Mouse (Mus musculus): Measurements from ENCODE around the gene 1700001C02Rik. TPM values are rescaled to one million over a fixed set of nuclear protein-coding genes. Genes with fewer than 3 reads are reported as not detected.
A peak's percentile ranks its signal among the peaks of the same experiment; 100 is the strongest.

1700001C02Rik gene
- total and polyA plus RNA-seq, 3 experiments = 2.6 TPM; not detected in 2

- intact Hi-C loops (cut with DNase I) = no loop called here
- WGBS = 40% methylated on average over 12 of the region's 12 CpGs
- Histone ChIP-seq H3K79me2 (replicated peaks; ENCODE audit: control insufficient read depth, insufficient read depth, low read length) (no peaks in the 10 kb centered on the region), H3K27me3 (ENCODE audit: control insufficient read depth, insufficient read depth, low read length) (no peaks in the 10 kb centered on the region), H3K9ac (ENCODE audit: low read depth, low read length) (no peak overlapping the region), H3K4me3 (no peak overlapping the region), H3K4me1 (ENCODE audit: control insufficient read depth, insufficient read depth, low read length) (no peaks in the 10 kb centered on the region), H3K36me3 (ENCODE audit: control insufficient read depth, insufficient read depth, low read length) (no peaks in the 10 kb centered on the region), H3K27ac (no peak overlapping the region)
- no peak for TF ChIP-seq CTCF (IDR thresholded peaks at IDR 0.05)
- TF ChIP-seq POLR2A (IDR thresholded peaks at IDR 0.05; ENCODE audit: insufficient read depth, low read depth, low read length) = no peak
- no peak for TF ChIP-seq EP300 (IDR thresholded peaks at IDR 0.05; ENCODE audit: insufficient read depth, low read depth, low read length)
- DNase-seq = peak in 1 of 2 experiments; percentile 27
Observed at GRCm38 (mm10) chr5:30525920-30526836, 60.3 kb downstream of the 1700001C02Rik start.

- no peak overlapping the region for H3K9ac ChIP-seq (ENCODE audit: low read depth, low read length)
- TF ChIP-seq EP300 (IDR thresholded peaks at IDR 0.05; ENCODE audit: insufficient read depth, low read depth, low read length) = no peak
- no peak for TF ChIP-seq CTCF (IDR thresholded peaks at IDR 0.05)
- TF ChIP-seq POLR2A (IDR thresholded peaks at IDR 0.05; ENCODE audit: insufficient read depth, low read depth, low read length) = no peak
Observed at GRCm38 (mm10) chr5:30527129-30527528, 61.3 kb downstream of the 1700001C02Rik start.

DNA sequence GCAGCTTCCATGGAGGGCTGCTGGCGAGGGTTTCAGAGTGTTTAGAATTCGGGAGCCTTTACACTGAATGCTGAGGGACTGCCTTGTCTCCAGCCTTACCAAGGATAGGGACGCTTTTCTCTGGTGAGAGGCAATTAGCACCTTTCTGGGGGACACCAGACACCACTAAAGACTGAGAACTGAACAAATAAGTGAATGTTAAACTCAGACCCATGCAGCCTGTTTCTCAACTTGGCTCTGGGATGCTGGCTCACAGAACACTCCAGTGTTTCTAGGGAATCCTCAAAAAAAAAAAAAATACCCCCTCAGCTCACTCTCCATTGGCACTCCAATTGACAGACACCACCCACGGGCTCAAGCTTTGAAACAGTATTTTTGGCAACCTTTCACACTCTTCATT, 63.1 kb downstream of the 1700001C02Rik start:
- Histone ChIP-seq H3K36me3 (ENCODE audit: control insufficient read depth, insufficient read depth, low read length) (no peaks in the 10 kb centered on the region), H3K4me1 (ENCODE audit: control insufficient read depth, insufficient read depth, low read length) (no peaks in the 10 kb centered on the region), H3K79me2 (replicated peaks; ENCODE audit: control insufficient read depth, insufficient read depth, low read length) (no peaks in the 10 kb centered on the region), H3K27me3 (ENCODE audit: control insufficient read depth, insufficient read depth, low read length) (no peaks in the 10 kb centered on the region), H3K4me3 (no peak overlapping the region), H3K27ac (no peak overlapping the region), H3K9ac (ENCODE audit: low read depth, low read length) (no peak overlapping the region)
- intact Hi-C loops (cut with DNase I) = no loop called here
- 57% methylated on average over 4 of the region's 4 CpGs for WGBS
- no peak for DNase-seq
- TF ChIP-seq POLR2A (IDR thresholded peaks at IDR 0.05; ENCODE audit: insufficient read depth, low read depth, low read length) (no peak), EP300 (IDR thresholded peaks at IDR 0.05; ENCODE audit: insufficient read depth, low read depth, low read length) (no peak), CTCF (IDR thresholded peaks at IDR 0.05) (no peak)

More at GRCm38 (mm10) chr5:30527129-30527528, 61.3 kb downstream of the 1700001C02Rik start:
- H3K27ac ChIP-seq = no peak overlapping the region
- DNase-seq = no peak
- WGBS = 79% methylated on average over 5 of the region's 5 CpGs
- H3K79me2 ChIP-seq (replicated peaks; ENCODE audit: control insufficient read depth, insufficient read depth, low read length) = no peaks in the 10 kb centered on the region
- intact Hi-C loops (cut with DNase I) = no loop called here
- no peaks in the 10 kb centered on the region for H3K27me3 ChIP-seq (ENCODE audit: control insufficient read depth, insufficient read depth, low read length)
- H3K4me3 ChIP-seq = no peak overlapping the region
- H3K4me1 ChIP-seq (ENCODE audit: control insufficient read depth, insufficient read depth, low read length) = no peaks in the 10 kb centered on the region
- H3K36me3 ChIP-seq (ENCODE audit: control insufficient read depth, insufficient read depth, low read length) = no peaks in the 10 kb centered on the region

Other genes starting within 250 kb of the 1700001C02Rik start
- 10 to 100 TPM; 13.9 to 16.1 TPM for gene Selenoi, start 233.5 kb upstream of the 1700001C02Rik start, total RNA-seq (2021)
- gene Selenoi, start 233.5 kb upstream of the 1700001C02Rik start, polyA plus RNA-seq (2012; rRNA removed) = 17.9 and 31.4 TPM in 2 replicates
- not detected for gene Drc1, start 184.7 kb upstream of the 1700001C02Rik start, total RNA-seq (2021)
- gene Drc1, start 184.7 kb upstream of the 1700001C02Rik start, polyA plus RNA-seq (2012; rRNA removed) = 0.12 and 0.18 TPM in 2 replicates
- gene Otof, start 4.1 kb upstream of the 1700001C02Rik start, total RNA-seq (2021) = not detected
- 0.06 TPM in 2 replicates for gene Otof, start 4.1 kb upstream of the 1700001C02Rik start, polyA plus RNA-seq (2012; rRNA removed)
- gene Cib4, start 79.8 kb downstream of the 1700001C02Rik start, total RNA-seq (2021) = not detected
- 0.56 TPM in 1 of 2 replicates, not detected in the other for gene Cib4, start 79.8 kb downstream of the 1700001C02Rik start, polyA plus RNA-seq (2012; rRNA removed)
- 100 to 1,000 TPM; 259 to 300 TPM for gene Kcnk3, start 122.1 kb downstream of the 1700001C02Rik start, total RNA-seq (2021)
- gene Kcnk3, start 122.1 kb downstream of the 1700001C02Rik start, polyA plus RNA-seq (2012; rRNA removed) = 382 and 432 TPM in 2 replicates
- gene Slc35f6, start 181.9 kb downstream of the 1700001C02Rik start, total RNA-seq (2021) = 10 to 100 TPM; 47.2 to 49.9 TPM
- gene Slc35f6, start 181.9 kb downstream of the 1700001C02Rik start, polyA plus RNA-seq (2012; rRNA removed) = 119 and 154 TPM in 2 replicates
- 10 to 100 TPM; 43.9 to 51.0 TPM for gene Cenpa, start 200.7 kb downstream of the 1700001C02Rik start, total RNA-seq (2021)
- 51.3 and 69.7 TPM in 2 replicates for gene Cenpa, start 200.7 kb downstream of the 1700001C02Rik start, polyA plus RNA-seq (2012; rRNA removed)
- 1 to 10 TPM in 1 of 2 experiments, under 1 TPM in 1; 0.61 to 1.3 TPM for gene Dpysl5, start 245.5 kb downstream of the 1700001C02Rik start, total RNA-seq (2021)
- 0.82 and 1.1 TPM in 2 replicates for gene Dpysl5, start 245.5 kb downstream of the 1700001C02Rik start, polyA plus RNA-seq (2012; rRNA removed)

Measured in heart, adult 2 months (tissue).